Mouse (Mus musculus) heart, postnatal 0 days (tissue): ENCODE data around the gene Ezr. TPM values are rescaled to one million over a fixed set of nuclear protein-coding genes. Genes with fewer than 3 reads are reported as not detected.

Experiments
- ATAC-seq: fragments of 200-750 bp; cut with Nextera tagmentation; 2 replicates; pipeline ENCODE4 v1.8.0; 2017; ENCODE audit warnings: low read depth, moderate number of reproducible peaks, moderate library complexity; ENCODE audit not compliant: insufficient read depth
- DNase-seq: peaks from one replicate; pipeline ENCODE4 v3.0.0-alpha.2; 2016; ENCODE audit warnings: low spot score
- H3K27ac ChIP-seq: fragments of 300-500 bp; sonication (generic); 2 replicates; pipeline ENCODE4 v1.5.1; 2014; ENCODE audit warnings: low read depth, mild to moderate bottlenecking
- H3K27me3 ChIP-seq: fragments of 300-500 bp; sonication (generic); 2 replicates; pipeline ENCODE4 v1.6.1; 2014; ENCODE audit warnings: low read length, mixed read lengths; ENCODE audit not compliant: control insufficient read depth, insufficient read depth
- H3K36me3 ChIP-seq: fragments of 300-500 bp; sonication (generic); replicated peaks from 2 replicates; pipeline ENCODE4 v1.6.1; 2014; ENCODE audit warnings: low read length, mixed read lengths; ENCODE audit not compliant: control insufficient read depth, insufficient read depth
- H3K4me1 ChIP-seq: fragments of 300-500 bp; sonication (generic); 2 replicates; pipeline ENCODE4 v1.6.1; 2014; ENCODE audit warnings: antibody characterized with exemption; ENCODE audit not compliant: control insufficient read depth, insufficient read depth
- H3K4me2 ChIP-seq: fragments of 300-500 bp; sonication (generic); 2 replicates; pipeline ENCODE4 v1.6.1; 2014; ENCODE audit warnings: low read depth, mild to moderate bottlenecking, low read length, moderate library complexity
- H3K4me3 ChIP-seq: fragments of 300-500 bp; sonication (generic); 2 replicates; pipeline ENCODE4 v1.5.1; 2014; ENCODE audit warnings: low read depth, low read length
- H3K9ac ChIP-seq: fragments of 300-500 bp; sonication (generic); replicated peaks from 2 replicates; pipeline ENCODE4 v1.6.1; 2014; ENCODE audit warnings: low read depth, low read length, mixed read lengths
- H3K9me3 ChIP-seq: fragments of 300-500 bp; sonication (generic); replicated peaks from 2 replicates; pipeline ENCODE4 v1.6.1; 2016; ENCODE audit warnings: low read length; ENCODE audit not compliant: control insufficient read depth
- CTCF ChIP-seq: IDR thresholded peaks from 2 replicates; pipeline ENCODE4 v1.5.1; 2016; ENCODE audit warnings: antibody characterized with exemption, control low read depth, low read depth
- EP300 ChIP-seq: IDR thresholded peaks from 2 replicates; pipeline ENCODE4 v1.6.1; 2016; ENCODE audit warnings: antibody characterized with exemption, low read depth
- WGBS: fragments of 180-500 bp; shearing (Covaris S2); extraction: QIAGEN DNeasy Blood & Tissue Kit; methylation state at CpG from one replicate; pipeline ENCODE4 v1.1.7; 2014; 5-methylcytosine and 5-hydroxymethylcytosine counted together
- polyA plus RNA-seq: library from polyadenylated mRNA; unstranded; fragments of >200 nt; fragmentation: Nextera tagmentation; extraction: Ambion mirVana; gene quantifications from 2 replicates; pipeline ENCODE4 v1.2.1, GENCODE M21; 2015
- total RNA-seq: library from RNA; depleted of rRNA; stranded (reverse); fragments of >200 nt; gene quantifications from 2 replicates; pipeline ENCODE4 v1.2.3, GENCODE M21; 2014; ENCODE audit warnings: low replicate concordance

Gene Ezr
- total and polyA plus RNA-seq, 2 experiments from 2014 or later: 91.3 to 141 TPM

DNA sequence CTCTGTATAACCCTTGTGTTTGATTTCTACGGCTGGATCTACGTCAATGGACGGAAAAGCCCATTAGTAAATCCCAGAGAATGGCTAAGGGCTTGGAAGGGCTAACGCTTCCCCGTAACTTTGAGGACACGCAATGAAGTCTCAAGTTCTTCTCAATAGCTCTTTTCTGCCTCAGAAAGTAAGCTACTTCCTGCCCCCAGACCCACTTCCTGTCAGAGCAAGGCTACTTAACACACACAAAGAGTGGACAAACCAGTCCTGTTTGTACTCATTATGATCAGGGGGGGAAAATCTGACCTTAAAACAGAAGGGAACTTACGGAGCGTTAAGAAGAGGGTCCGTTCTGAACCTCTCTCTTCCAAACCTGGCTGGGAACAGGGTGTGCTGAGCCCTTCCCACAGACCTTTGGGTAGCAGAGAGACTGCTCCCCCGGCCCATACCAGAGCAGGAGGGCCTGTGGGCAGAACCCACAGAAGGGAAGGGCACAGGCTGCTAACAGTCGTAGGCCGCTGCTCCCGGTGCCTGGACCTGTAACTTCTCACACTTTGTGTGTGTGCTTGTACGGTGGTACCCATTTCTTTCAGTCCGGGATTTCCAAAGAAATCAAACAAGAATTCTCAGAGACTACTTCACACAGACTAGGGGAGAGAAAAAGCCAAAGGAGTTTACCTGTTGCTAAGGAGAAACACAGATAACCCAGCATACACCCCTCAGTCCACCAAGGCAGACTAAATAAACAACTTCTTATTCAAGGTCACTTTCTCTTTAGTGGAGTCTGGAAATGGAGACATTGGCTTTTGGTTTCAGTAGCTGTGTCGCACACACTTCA lies 10.7 kb downstream of the Ezr start:
- H3K4me1 ChIP-seq: peaks cover 56% of the 10 kb centered on the region
- DNase-seq (no peak), ATAC-seq (no peak)
- no peak for TF ChIP-seq CTCF
- no peaks in the 10 kb centered on the region for H3K27me3 ChIP-seq
- WGBS: 77% methylated on average over 16 of the region's 16 CpGs
- no peak overlapping the region for H3K9ac ChIP-seq
- H3K4me2 ChIP-seq: no peak overlapping the region
- H3K9me3 ChIP-seq: no peaks in the 10 kb centered on the region
- no peak overlapping the region for H3K4me3 ChIP-seq
- H3K27ac ChIP-seq: peak overlapping the region; percentile 63
- H3K36me3 ChIP-seq: no peaks in the 10 kb centered on the region

DNA sequence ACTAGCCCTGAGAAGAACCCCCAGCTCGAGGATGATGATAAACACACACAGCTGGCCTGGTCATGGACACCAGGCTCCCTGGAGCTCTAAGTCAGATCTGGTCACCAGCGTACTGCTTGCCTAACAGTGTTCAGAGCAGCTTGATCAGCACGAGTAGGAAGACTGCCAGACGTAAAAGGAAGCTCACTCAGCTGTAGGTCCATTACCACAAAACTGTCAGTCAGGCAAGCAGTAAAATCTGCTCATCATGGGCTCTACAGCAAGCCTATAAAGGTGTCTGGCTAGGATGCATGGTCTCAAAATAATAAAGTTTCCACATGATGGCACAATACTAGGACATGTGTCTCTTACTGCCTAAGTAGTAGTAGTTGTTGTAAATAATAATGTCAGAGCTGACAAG lies 13.0 kb downstream of the Ezr start:
- no peak for TF ChIP-seq EP300
- TF ChIP-seq CTCF: no peak
- no peak overlapping the region for H3K9ac ChIP-seq
- no peak for ATAC-seq

DNA sequence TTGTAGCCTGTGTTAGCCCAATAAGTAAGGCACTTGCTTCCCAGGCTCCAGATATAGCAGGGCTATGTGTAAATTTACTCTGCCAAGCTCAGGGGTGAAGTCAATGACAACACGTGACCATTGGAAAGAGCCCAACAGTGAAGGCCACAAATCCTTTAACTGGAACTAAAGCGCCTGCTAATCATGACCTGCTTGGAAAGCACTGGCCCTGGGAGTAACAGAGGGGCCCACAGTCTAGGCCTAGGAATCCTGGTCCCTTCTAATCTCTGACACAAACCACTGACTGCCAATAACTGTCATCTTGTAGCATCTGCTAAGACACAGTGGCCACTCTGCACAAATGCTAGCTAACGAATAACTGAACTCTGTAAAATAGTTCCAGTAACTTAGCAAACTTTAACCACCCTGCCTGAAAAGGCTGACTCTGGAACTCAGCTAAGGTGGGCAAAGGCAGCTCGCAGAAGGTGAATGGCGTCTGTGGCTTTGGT lies 14.2 kb downstream of the Ezr start:
- no peak overlapping the region for H3K9ac ChIP-seq
- ATAC-seq: peak; percentile 77
- no peaks in the 10 kb centered on the region for H3K9me3 ChIP-seq
- WGBS: 46% methylated on average over 5 of the region's 5 CpGs
- H3K27me3 ChIP-seq: no peaks in the 10 kb centered on the region
- peaks cover 70% of the 10 kb centered on the region for H3K4me1 ChIP-seq
- peak overlapping the region; percentile 93 for H3K27ac ChIP-seq
- peak; percentile 81 for DNase-seq
- no peak overlapping the region for H3K4me2 ChIP-seq
- no peaks in the 10 kb centered on the region for H3K36me3 ChIP-seq
- no peak overlapping the region for H3K4me3 ChIP-seq
- TF ChIP-seq CTCF (no peak), EP300 (0 out of 2 replicates have a peak, but pooled peaks have one; percentile 47)

More for the DNA sequence above, 13.0 kb downstream of the Ezr start:
- Histone ChIP-seq H3K36me3 (no peaks in the 10 kb centered on the region), H3K4me1 (peaks cover 64% of the 10 kb centered on the region), H3K4me3 (no peak overlapping the region), H3K4me2 (no peak overlapping the region), H3K27ac (peak overlapping the region; percentile 93), H3K9me3 (no peaks in the 10 kb centered on the region), H3K27me3 (no peaks in the 10 kb centered on the region)
- 26% methylated on average over 4 of the region's 4 CpGs for WGBS
- no peak for DNase-seq

DNA sequence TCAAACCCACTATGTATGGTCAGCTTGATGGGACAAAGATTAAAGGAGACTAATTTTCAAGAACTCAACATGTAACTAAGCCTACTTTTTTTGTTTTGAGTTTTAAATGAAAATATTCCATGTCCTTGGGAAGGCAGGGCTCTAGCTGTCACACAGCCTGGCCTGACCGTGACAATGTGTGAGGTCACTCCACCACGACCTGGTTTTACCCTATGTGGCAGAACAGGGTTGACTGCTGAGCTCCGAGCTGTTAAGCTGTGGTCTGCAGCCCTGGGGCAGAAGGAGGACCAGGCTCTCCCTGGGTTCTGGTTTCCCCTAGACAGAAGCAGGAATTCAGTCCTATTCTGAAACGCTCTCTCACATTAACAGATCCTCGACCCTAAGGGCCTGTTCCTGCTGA lies 14.8 kb downstream of the Ezr start:
- Histone ChIP-seq H3K27me3 (no peaks in the 10 kb centered on the region), H3K4me1 (peaks cover 70% of the 10 kb centered on the region), H3K36me3 (no peaks in the 10 kb centered on the region), H3K4me3 (no peak overlapping the region), H3K9me3 (no peaks in the 10 kb centered on the region), H3K27ac (peak overlapping the region; percentile 93), H3K9ac (no peak overlapping the region), H3K4me2 (no peak overlapping the region)
- no peak for TF ChIP-seq EP300
- DNase-seq (no peak), ATAC-seq (no peak; the same call in 1 of the 2 replicates)
- 37% methylated on average over 5 of the region's 5 CpGs for WGBS

DNA sequence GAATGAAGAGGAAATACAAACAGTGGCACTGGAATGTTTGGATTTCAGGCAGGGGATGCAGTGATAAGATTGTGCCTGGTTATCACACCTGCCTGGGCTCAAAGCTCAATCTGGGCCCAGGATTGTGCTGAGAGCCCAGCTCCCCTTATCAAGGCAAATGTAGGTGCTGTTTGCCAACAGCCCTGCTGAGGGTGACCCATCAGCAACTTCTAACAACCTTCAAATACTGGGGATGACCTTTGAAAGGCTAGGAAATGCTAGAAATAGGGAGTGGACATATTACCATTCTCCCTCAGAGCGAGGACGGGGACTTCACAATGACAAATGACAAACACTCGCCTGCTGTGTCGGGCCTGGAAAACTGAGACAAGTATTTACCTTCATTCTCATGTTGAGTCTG lies 15.8 kb downstream of the Ezr start:
- Histone ChIP-seq H3K4me3 (no peak overlapping the region), H3K27me3 (no peaks in the 10 kb centered on the region), H3K9me3 (no peaks in the 10 kb centered on the region), H3K36me3 (no peaks in the 10 kb centered on the region), H3K4me2 (no peak overlapping the region), H3K9ac (no peak overlapping the region), H3K27ac (peak overlapping the region; percentile 93), H3K4me1 (peaks cover 61% of the 10 kb centered on the region)
- WGBS: 41% methylated on average over 4 of the region's 4 CpGs
- TF ChIP-seq CTCF (no peak), EP300 (no peak)
- ATAC-seq (no peak), DNase-seq (no peak)
